Mouse (Mus musculus) myocyte (in vitro differentiated cells): ENCODE measurements at regions not wholly inside any gene's neighbourhood (a gene's known extent, or its start where the extent isn't known, plus 50 kb on each side); places are given as distances from the start of the nearest gene placed in this dataset.

Experiments used
- H3K27me3 ChIP-seq: one replicate; pipeline ENCODE4 v1.6.1; 2011; ENCODE audit not compliant: control insufficient read depth, insufficient read depth, insufficient read length
- H3K36me3 ChIP-seq: one replicate; pipeline ENCODE4 v1.6.1; 2011; ENCODE audit not compliant: control insufficient read depth, insufficient read depth
- H3K4me2 ChIP-seq: one replicate; pipeline ENCODE4 v1.6.1; 2011; ENCODE audit warnings: low read depth, control low read depth
- H3K4me3 ChIP-seq: one replicate; pipeline ENCODE4 v1.5.1; 2011; ENCODE audit warnings: mild to moderate bottlenecking, control low read depth, moderate library complexity
- H3K79me2 ChIP-seq: one replicate; pipeline ENCODE4 v1.6.1; 2011; ENCODE audit not compliant: control insufficient read depth, insufficient read depth
- H3ac ChIP-seq: one replicate; pipeline ENCODE4 v1.6.1; 2011; ENCODE audit not compliant: control insufficient read depth, insufficient read length
- CEBPB ChIP-seq: IDR thresholded peaks from 2 replicates; pipeline ENCODE4 v1.6.1; 2011; ENCODE audit warnings: mild to moderate bottlenecking, moderate library complexity; ENCODE audit not compliant: poor library complexity, insufficient read depth, severe bottlenecking
- E2F4 ChIP-seq: IDR thresholded peaks from one replicate; pipeline ENCODE4 v1.6.1; 2011; ENCODE audit warnings: mild to moderate bottlenecking, control low read depth, moderate library complexity; ENCODE audit not compliant: insufficient read depth
- MAX ChIP-seq: IDR thresholded peaks from one replicate; pipeline ENCODE4 v1.6.1; 2011; ENCODE audit warnings: low read depth, mild to moderate bottlenecking, control low read depth
- MYOD1 ChIP-seq, 3 experiments: IDR thresholded peaks; one replicate each; pipeline ENCODE4 v1.6.1; 2011; ENCODE audit warnings: control low read depth in 2 of 3, low read depth in 2 of 3, mild to moderate bottlenecking in 2 of 3, moderate library complexity in 1 of 3; ENCODE audit not compliant: insufficient read length in 2 of 3, control insufficient read depth in 1 of 3
- MYOG ChIP-seq, 3 experiments: IDR thresholded peaks; one replicate each; pipeline ENCODE4 v1.6.1; 2011; ENCODE audit warnings: control low read depth in 2 of 3, low read depth in 2 of 3, mild to moderate bottlenecking in 2 of 3; ENCODE audit not compliant: insufficient read length in 2 of 3, control insufficient read depth in 1 of 3, insufficient read depth in 1 of 3
- POLR2A ChIP-seq: IDR thresholded peaks from one replicate; pipeline ENCODE4 v1.6.1; 2011; ENCODE audit warnings: low read depth, mild to moderate bottlenecking, control low read depth, moderate library complexity; ENCODE audit not compliant: insufficient read length
- POLR2AphosphoS2 ChIP-seq: IDR thresholded peaks from one replicate; pipeline ENCODE4 v1.6.1; 2011; ENCODE audit warnings: low read depth, control low read depth; ENCODE audit not compliant: insufficient read length
- REST ChIP-seq: IDR thresholded peaks from one replicate; pipeline ENCODE4 v1.6.1; 2011; ENCODE audit warnings: mild to moderate bottlenecking, control low read depth, moderate library complexity; ENCODE audit not compliant: insufficient read depth, insufficient read length
- SRF ChIP-seq: IDR thresholded peaks from one replicate; pipeline ENCODE4 v1.6.1; 2011; ENCODE audit warnings: low read depth; ENCODE audit not compliant: control insufficient read depth, insufficient read length
- TCF12 ChIP-seq: IDR thresholded peaks from one replicate; pipeline ENCODE4 v1.6.1; 2011; ENCODE audit warnings: mild to moderate bottlenecking, control low read depth; ENCODE audit not compliant: poor library complexity, insufficient read depth, severe bottlenecking
- TCF3 ChIP-seq: IDR thresholded peaks from one replicate; pipeline ENCODE4 v1.6.1; 2011; ENCODE audit warnings: low read depth, control low read depth; ENCODE audit not compliant: insufficient read length
- USF1 ChIP-seq: IDR thresholded peaks from one replicate; pipeline ENCODE4 v1.6.1; 2011; ENCODE audit warnings: low read depth, mild to moderate bottlenecking, control low read depth, moderate library complexity

- TF ChIP-seq REST, result no peak
- TF ChIP-seq MYOG (IDR thresholded peaks at IDR 0.05; ENCODE audit: control insufficient read depth in 1 of 3, insufficient read depth in 1 of 3, insufficient read length in 2 of 3, low read depth in 2 of 3), result no peak
- no peak for TF ChIP-seq TCF12
- no peak for TF ChIP-seq MAX
These were observed 52.7 kb upstream of the Rab3gap2 start for GRCm38 (mm10) chr1:185151130-185151799.

GRCm38 (mm10) chr1:185150431-185151129, 53.3 kb upstream of the Rab3gap2 start:
- Histone ChIP-seq H3K36me3 (no peaks in the 10 kb centered on the region), H3K4me3 (no peak overlapping the region), H3ac (no peak overlapping the region), H3K4me2 (no peak overlapping the region), H3K27me3 (peaks cover 5% of the 10 kb centered on the region), H3K79me2 (no peaks in the 10 kb centered on the region)
- TF ChIP-seq TCF12, result no peak
- no peak for TF ChIP-seq CEBPB
- no peak for TF ChIP-seq MAX
- TF ChIP-seq SRF, result no peak
- no peak for TF ChIP-seq E2F4
- no peak for TF ChIP-seq MYOD1 (IDR thresholded peaks at IDR 0.05; ENCODE audit: control insufficient read depth in 1 of 3, insufficient read length in 2 of 3, low read depth in 2 of 3)
- TF ChIP-seq REST, result no peak
- TF ChIP-seq MYOG (IDR thresholded peaks at IDR 0.05; ENCODE audit: control insufficient read depth in 1 of 3, insufficient read depth in 1 of 3, insufficient read length in 2 of 3, low read depth in 2 of 3), result no peak
- TF ChIP-seq TCF3, result no peak
- TF ChIP-seq USF1, result no peak
- no peak for TF ChIP-seq POLR2AphosphoS2
- TF ChIP-seq POLR2A, result no peak

More at GRCm38 (mm10) chr1:185151130-185151799, 52.7 kb upstream of the Rab3gap2 start:
- H3K4me3 ChIP-seq, result no peak overlapping the region
- no peaks in the 10 kb centered on the region for H3K36me3 ChIP-seq
- H3ac ChIP-seq, result no peak overlapping the region
- peaks cover 5% of the 10 kb centered on the region for H3K27me3 ChIP-seq
- H3K79me2 ChIP-seq, result no peaks in the 10 kb centered on the region
- H3K4me2 ChIP-seq, result no peak overlapping the region

GRCm38 (mm10) chr1:185144791-185145190, 59.1 kb upstream of the Rab3gap2 start:
- H3K79me2 ChIP-seq, result no peaks in the 10 kb centered on the region
- H3K36me3 ChIP-seq, result no peaks in the 10 kb centered on the region
- no peak overlapping the region for H3ac ChIP-seq
- TF ChIP-seq MYOD1 (IDR thresholded peaks at IDR 0.05; ENCODE audit: control insufficient read depth in 1 of 3, insufficient read length in 2 of 3, low read depth in 2 of 3) (no peak), SRF (no peak), TCF12 (no peak), REST (no peak), USF1 (no peak), MAX (no peak), E2F4 (no peak), TCF3 (no peak)
- no peak overlapping the region for H3K4me3 ChIP-seq
- no peak overlapping the region for H3K4me2 ChIP-seq
- peaks cover 6% of the 10 kb centered on the region for H3K27me3 ChIP-seq

- TF ChIP-seq USF1 (no peak), E2F4 (no peak), MAX (no peak), TCF12 (no peak), MYOD1 (IDR thresholded peaks at IDR 0.05; ENCODE audit: control insufficient read depth in 1 of 3, insufficient read length in 2 of 3, low read depth in 2 of 3) (no peak), REST (no peak), POLR2AphosphoS2 (no peak), CEBPB (no peak)
- no peaks in the 10 kb centered on the region for H3K36me3 ChIP-seq
These were observed 59.9 kb upstream of the Rab3gap2 start for GRCm38 (mm10) chr1:185144006-185144405.

GRCm38 (mm10) chr1:185140317-185140716, 63.6 kb upstream of the Rab3gap2 start:
- Histone ChIP-seq H3K27me3 (peaks cover 16% of the 10 kb centered on the region), H3K4me3 (no peak overlapping the region), H3K79me2 (no peaks in the 10 kb centered on the region), H3K36me3 (no peaks in the 10 kb centered on the region), H3ac (no peak overlapping the region), H3K4me2 (no peak overlapping the region)
- TF ChIP-seq TCF12 (no peak), MAX (no peak), MYOD1 (IDR thresholded peaks at IDR 0.05; ENCODE audit: control insufficient read depth in 1 of 3, insufficient read length in 2 of 3, low read depth in 2 of 3) (no peak), E2F4 (no peak), USF1 (no peak), POLR2AphosphoS2 (no peak), MYOG (IDR thresholded peaks at IDR 0.05; ENCODE audit: control insufficient read depth in 1 of 3, insufficient read depth in 1 of 3, insufficient read length in 2 of 3, low read depth in 2 of 3) (no peak), SRF (no peak), POLR2A (no peak), REST (no peak), CEBPB (no peak), TCF3 (no peak)

More at GRCm38 (mm10) chr1:185144006-185144405, 59.9 kb upstream of the Rab3gap2 start:
- Histone ChIP-seq H3K79me2 (no peaks in the 10 kb centered on the region), H3K27me3 (peaks cover 10% of the 10 kb centered on the region), H3ac (no peak overlapping the region), H3K4me2 (no peak overlapping the region), H3K4me3 (no peak overlapping the region)
